Mouse (Mus musculus) layer of hippocampus, adult 9-10 months (tissue): Measurements from ENCODE around the gene Slc24a5.
A peak's percentile ranks its signal among the peaks of the same experiment; 100 is the strongest.
"Not testable (repeated sequence)": the region's sequence is repeated elsewhere in the genome, so short reads cannot be mapped to it uniquely, and the experiment has no call there.

Experiments used
- DNase-seq: peaks from one replicate; pipeline ENCODE4 v3.0.0; 2022; ENCODE audit warnings: low spot score

Slc24a5 gene

GRCm38 (mm10) chr2:125067894-125068293, at the start of gene Slc24a5:
Slc24a5 (plus strand) TSS chr2:125068124.
- DNase-seq = no peak

GRCm38 (mm10) chr2:125024386-125024785, 43.5 kb upstream of the Slc24a5 start:
- DNase-seq = no peak

GRCm38 (mm10) chr2:125026358-125027000, 41.4 kb upstream of the Slc24a5 start:
- DNase-seq = no peak

GRCm38 (mm10) chr2:125030591-125030990, 37.3 kb upstream of the Slc24a5 start:
- no peak for DNase-seq

GRCm38 (mm10) chr2:125031111-125031510, 36.8 kb upstream of the Slc24a5 start:
- DNase-seq = no peak

- DNase-seq = peak; percentile 46
Measured at GRCm38 (mm10) chr2:125031562-125032257, 36.2 kb upstream of the Slc24a5 start.

- no peak for DNase-seq
Measured at GRCm38 (mm10) chr2:125032258-125032973, 35.5 kb upstream of the Slc24a5 start.

GRCm38 (mm10) chr2:125033042-125033743, 34.7 kb upstream of the Slc24a5 start:
- no peak for DNase-seq

- peak; percentile 21 for DNase-seq
Measured at GRCm38 (mm10) chr2:125055316-125055903, 12.5 kb upstream of the Slc24a5 start.

GRCm38 (mm10) chr2:125057250-125057815, 10.6 kb upstream of the Slc24a5 start:
- no peak for DNase-seq

- DNase-seq = no peak
Measured at GRCm38 (mm10) chr2:125061451-125061850, 6.5 kb upstream of the Slc24a5 start.

GRCm38 (mm10) chr2:125062944-125063343, 5.0 kb upstream of the Slc24a5 start:
- no peak for DNase-seq

GRCm38 (mm10) chr2:125067373-125067772, 551 bp upstream of the Slc24a5 start:
- DNase-seq = no peak

- DNase-seq = no peak
Measured at GRCm38 (mm10) chr2:125068696-125069095, 772 bp downstream of the Slc24a5 start.

GRCm38 (mm10) chr2:125073056-125073780, 5.3 kb downstream of the Slc24a5 start:
- DNase-seq = no peak

- no peak for DNase-seq
Measured at GRCm38 (mm10) chr2:125083879-125084278, 16.0 kb downstream of the Slc24a5 start.

- no peak for DNase-seq
Measured at GRCm38 (mm10) chr2:125088757-125089156, 20.8 kb downstream of the Slc24a5 start.

GRCm38 (mm10) chr2:125092123-125092522, 24.2 kb downstream of the Slc24a5 start:
- not testable (repeated sequence) for DNase-seq

GRCm38 (mm10) chr2:125104491-125104890, 36.6 kb downstream of the Slc24a5 start:
- DNase-seq = not testable (repeated sequence)

- not testable (repeated sequence) for DNase-seq
Measured at GRCm38 (mm10) chr2:125106536-125106935, 38.6 kb downstream of the Slc24a5 start.
